Mouse (Mus musculus) layer of hippocampus, adult 9-10 months (tissue): ENCODE measurements around the gene Thsd7b.

Experiments
- DNase-seq: peaks from one replicate; pipeline ENCODE4 v3.0.0; 2022; ENCODE audit warnings: low spot score

Gene Thsd7b

GRCm38 (mm10) chr1:129272982-129273937 is at the start of gene Thsd7b:
Thsd7b (plus strand) TSS chr1:129273302.
- DNase-seq: no peak

DNA sequence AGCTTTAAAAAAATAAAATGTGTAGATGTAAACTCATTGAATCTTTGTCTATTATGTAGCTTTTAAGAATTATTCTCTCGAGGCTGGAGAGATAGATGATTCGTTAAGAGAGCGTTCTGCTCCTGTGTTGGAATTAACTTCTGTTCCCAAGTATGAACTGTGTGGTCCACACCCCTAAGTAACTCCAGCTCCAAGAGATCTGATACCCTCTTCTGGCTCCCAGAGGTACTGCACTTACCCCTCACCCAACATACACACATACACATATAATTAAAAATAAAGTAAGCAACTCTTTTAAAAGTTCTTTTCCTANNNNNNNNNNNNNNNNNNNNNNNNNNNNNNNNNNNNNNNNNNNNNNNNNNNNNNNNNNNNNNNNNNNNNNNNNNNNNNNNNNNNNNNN is 28.8 kb upstream of the Thsd7b start:
- peak; percentile 22 for DNase-seq

GRCm38 (mm10) chr1:129250704-129251443 is 22.2 kb upstream of the Thsd7b start:
- no peak for DNase-seq

GRCm38 (mm10) chr1:129266684-129267083 is 6.4 kb upstream of the Thsd7b start:
- no peak for DNase-seq

- peak; percentile 1 for DNase-seq
These were observed 31.1 kb downstream of the Thsd7b start for GRCm38 (mm10) chr1:129304173-129304572.

GRCm38 (mm10) chr1:129324388-129324787 is 51.3 kb downstream of the Thsd7b start:
- no peak for DNase-seq

- DNase-seq: no peak
These were observed 51.7 kb downstream of the Thsd7b start for GRCm38 (mm10) chr1:129324798-129325197.

DNA sequence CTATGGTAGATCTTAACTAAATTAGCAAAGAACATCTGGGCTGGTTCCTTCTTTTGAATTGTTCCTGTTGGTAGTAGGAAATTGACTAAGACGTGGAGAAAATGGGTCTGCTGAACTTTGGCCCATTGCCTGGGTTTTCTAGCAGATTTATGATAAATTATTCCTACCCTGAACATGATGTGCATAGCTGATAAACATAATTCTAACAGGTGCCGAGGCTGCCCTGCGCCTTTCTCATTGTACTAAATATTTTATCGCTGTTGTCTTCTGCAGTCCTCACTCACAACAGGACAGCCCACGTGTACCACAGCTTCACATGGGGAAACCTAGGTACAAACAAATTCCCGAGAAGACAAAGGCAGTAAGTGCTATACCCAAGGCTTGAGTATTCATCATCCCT is 83.5 kb downstream of the Thsd7b start:
- no peak for DNase-seq

GRCm38 (mm10) chr1:129357378-129357777 is 84.3 kb downstream of the Thsd7b start:
- DNase-seq: no peak

- no peak for DNase-seq
These were observed 90.3 kb downstream of the Thsd7b start for GRCm38 (mm10) chr1:129363368-129363767.

DNA sequence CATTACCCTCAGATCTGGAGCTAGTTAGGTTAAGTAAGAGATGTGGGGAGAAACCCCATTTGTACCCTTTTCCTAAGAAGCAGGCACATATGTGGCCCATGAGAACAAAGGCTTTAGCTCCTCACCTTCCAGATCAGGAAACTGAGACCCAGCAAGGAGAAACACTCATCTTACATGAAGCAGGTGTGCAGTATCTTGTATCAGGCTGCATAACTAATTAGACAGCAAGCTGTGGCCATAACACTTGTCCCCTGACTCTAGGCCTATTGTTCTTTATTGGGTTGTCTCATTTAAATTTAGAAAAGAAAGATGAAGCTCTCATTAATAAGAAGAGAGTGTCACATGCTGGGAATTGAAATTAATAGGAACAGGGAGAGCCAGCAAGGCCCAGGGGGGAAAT is 91.7 kb downstream of the Thsd7b start:
- DNase-seq: no peak

DNA sequence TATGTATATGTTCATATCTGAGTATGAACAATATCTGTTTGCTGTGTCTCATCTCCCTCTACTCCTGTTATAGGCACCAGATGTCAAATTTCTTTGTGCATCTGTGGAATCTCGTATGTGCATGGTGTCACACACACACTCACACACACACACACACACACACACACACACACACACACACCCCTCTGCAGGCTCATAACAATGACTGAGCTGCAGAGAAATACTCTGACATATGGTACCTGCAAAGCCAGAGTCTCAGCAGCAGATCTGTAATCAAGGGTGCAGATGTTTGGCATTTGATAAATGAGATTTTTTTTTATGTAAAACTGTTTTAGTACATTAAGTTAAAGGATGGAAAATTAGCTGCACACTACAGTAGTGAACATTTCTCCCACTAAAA is 92.5 kb downstream of the Thsd7b start:
- DNase-seq: no peak

GRCm38 (mm10) chr1:129386479-129386878 is 113.4 kb downstream of the Thsd7b start:
- no peak for DNase-seq

DNA sequence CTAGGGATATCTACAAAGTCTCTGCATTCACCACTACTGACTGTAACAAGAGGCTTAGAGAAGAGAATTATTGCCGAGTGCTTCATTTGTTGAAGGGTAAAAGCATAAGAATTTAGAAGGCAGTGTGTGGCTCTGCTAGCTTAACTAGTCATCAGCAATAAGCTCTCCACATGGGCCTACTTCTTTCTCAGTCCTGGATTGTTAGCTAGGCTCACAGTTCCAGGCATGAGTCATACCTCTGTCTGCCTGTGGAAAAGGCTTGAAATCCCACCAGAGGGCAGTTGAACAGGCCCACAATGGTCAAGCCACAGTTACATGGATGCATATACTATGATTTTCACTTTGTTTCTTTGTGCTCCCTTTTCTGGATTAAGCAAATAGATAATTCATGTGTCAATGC is 138.5 kb downstream of the Thsd7b start:
- DNase-seq: no peak

DNA sequence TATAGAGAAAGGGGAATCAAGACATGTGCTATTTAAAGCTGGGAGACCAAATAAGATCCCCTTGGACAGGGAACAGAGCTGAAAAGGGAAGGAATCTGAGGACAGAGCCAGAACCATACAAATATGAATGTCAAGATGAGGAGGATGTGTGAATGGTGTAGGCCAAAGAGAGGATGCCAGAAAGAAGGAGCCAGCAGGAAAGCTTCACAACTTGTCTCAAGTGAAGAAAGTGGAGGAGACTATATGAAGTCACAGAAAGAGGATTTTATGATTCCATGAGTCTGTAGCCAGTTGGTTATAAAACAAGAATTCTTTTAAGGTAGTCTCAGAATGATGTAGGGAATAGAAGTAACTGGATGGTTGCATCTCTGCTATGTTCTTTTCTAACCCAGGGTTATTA is 148.5 kb downstream of the Thsd7b start:
- no peak for DNase-seq

- DNase-seq: no peak
These were observed 191.3 kb downstream of the Thsd7b start for GRCm38 (mm10) chr1:129464414-129464813.

- DNase-seq: no peak
These were observed 200.4 kb downstream of the Thsd7b start for GRCm38 (mm10) chr1:129473504-129473903.

DNA sequence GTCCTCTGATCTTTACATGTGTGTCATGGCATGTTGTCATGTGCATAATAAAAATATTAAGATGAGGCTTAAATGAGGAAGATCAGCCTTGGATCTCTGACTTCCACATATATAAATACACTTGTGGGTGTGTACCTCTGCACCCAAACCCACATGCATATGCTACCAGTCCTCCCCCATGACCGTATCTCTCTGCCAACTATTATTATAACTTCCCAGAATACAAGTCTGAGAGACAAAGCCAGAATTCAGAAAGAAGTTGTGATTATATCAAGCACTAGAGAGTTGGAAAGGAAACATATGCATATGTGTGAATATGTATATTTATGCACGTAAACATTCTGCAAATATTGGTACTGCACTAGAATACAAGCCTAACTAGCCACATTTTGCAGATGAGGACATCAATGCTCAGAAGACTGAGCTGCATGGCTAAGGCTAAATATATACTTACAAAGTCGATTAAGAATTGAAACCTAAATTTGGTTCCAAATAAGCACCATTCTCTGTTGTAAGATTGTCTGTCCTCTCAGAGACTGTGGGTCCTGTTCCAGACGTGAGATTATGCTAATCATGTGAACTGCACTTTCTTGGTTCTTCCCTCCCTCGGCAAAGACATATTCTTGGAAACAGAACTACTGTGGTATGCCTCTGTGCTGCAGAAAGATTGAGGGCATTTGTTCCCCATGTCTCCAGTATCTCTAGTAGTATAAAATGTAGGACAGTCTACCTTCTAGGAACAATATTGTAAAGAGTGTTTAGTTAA is 211.3 kb downstream of the Thsd7b start:
- DNase-seq: no peak

DNA sequence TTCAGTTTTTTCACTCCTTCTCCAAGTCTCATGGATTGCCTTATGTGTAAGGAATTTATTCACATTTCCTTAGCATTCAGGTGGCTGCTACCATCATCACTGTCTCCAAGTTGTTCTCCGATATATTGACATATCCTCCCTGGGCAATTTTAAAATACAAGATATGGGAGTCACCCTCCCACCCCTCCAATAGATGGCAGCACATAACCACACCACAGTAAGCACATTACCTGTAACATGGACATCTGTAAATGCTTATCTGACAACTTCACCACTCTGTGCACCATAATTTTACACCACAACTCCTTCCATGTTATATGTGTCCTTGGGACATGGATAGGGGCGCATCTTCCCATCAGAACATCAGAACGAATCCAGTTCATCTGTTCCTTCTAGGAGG is 218.0 kb downstream of the Thsd7b start:
- no peak for DNase-seq

GRCm38 (mm10) chr1:129493929-129494328 is 220.8 kb downstream of the Thsd7b start:
- no peak for DNase-seq

GRCm38 (mm10) chr1:129501707-129502106 is 228.6 kb downstream of the Thsd7b start:
- DNase-seq: no peak

GRCm38 (mm10) chr1:129516379-129516778 is 243.3 kb downstream of the Thsd7b start:
- no peak for DNase-seq
